Mouse (Mus musculus) forebrain, embryonic 16.5 days (tissue): Measurements from ENCODE around the gene Hbb-bs. TPM values are rescaled to one million over a fixed set of nuclear protein-coding genes. Genes with fewer than 3 reads are reported as not detected.
"Not testable (repeated sequence)": the region's sequence is repeated elsewhere in the genome, so short reads cannot be mapped to it uniquely, and the experiment has no call there.

ENCODE experiments used
- ATAC-seq: fragments of 200-750 bp; cut with Nextera tagmentation; 2 replicates; pipeline ENCODE4 v1.8.0; 2017; ENCODE audit warnings: mild to moderate bottlenecking, moderate library complexity
- H3K27ac ChIP-seq: fragments of 300-500 bp; sonication (generic); 2 replicates; pipeline ENCODE4 v1.5.1; 2014; ENCODE audit warnings: low read length, control low read depth
- H3K27me3 ChIP-seq: fragments of 300-500 bp; sonication (generic); replicated peaks from 2 replicates; pipeline ENCODE4 v1.6.1; 2014; ENCODE audit warnings: low read length; ENCODE audit not compliant: control insufficient read depth, insufficient read depth
- H3K36me3 ChIP-seq: fragments of 300-500 bp; sonication (generic); 2 replicates; pipeline ENCODE4 v1.6.1; 2014; ENCODE audit not compliant: control insufficient read depth, insufficient read depth
- H3K4me1 ChIP-seq: fragments of 300-500 bp; sonication (generic); replicated peaks from 2 replicates; pipeline ENCODE4 v1.6.1; 2014; ENCODE audit warnings: low read length; ENCODE audit not compliant: control insufficient read depth, insufficient read depth
- H3K4me2 ChIP-seq: fragments of 300-500 bp; sonication (generic); 2 replicates; pipeline ENCODE4 v1.6.1; 2014; ENCODE audit warnings: mild to moderate bottlenecking, low read length, control low read depth
- H3K4me3 ChIP-seq: fragments of 300-500 bp; sonication (generic); replicated peaks from 2 replicates; pipeline ENCODE4 v1.5.1; 2014; ENCODE audit warnings: mild to moderate bottlenecking, low read length, control low read depth
- H3K9ac ChIP-seq: fragments of 300-500 bp; sonication (generic); replicated peaks from 2 replicates; pipeline ENCODE4 v1.6.1; 2014; ENCODE audit warnings: low read depth, low read length, control low read depth
- H3K9me3 ChIP-seq: fragments of 300-500 bp; sonication (generic); 2 replicates; pipeline ENCODE4 v1.6.1; 2016; ENCODE audit warnings: low read length; ENCODE audit not compliant: control insufficient read depth
- WGBS: fragments of 180-500 bp; shearing (Covaris S2); extraction: QIAGEN DNeasy Blood & Tissue Kit; methylation state at CpG from one replicate; pipeline ENCODE4 v1.1.7; 2014; 5-methylcytosine and 5-hydroxymethylcytosine counted together
- polyA plus RNA-seq: library from polyadenylated mRNA; unstranded; fragments of >200 nt; fragmentation: Nextera tagmentation; extraction: Ambion mirVana; gene quantifications from 2 replicates; pipeline ENCODE4 v1.2.1, GENCODE M21; 2015

The Hbb-bs gene
- polyA plus RNA-seq, 1 experiment from 2014 or later = 3,869 TPM

DNA sequence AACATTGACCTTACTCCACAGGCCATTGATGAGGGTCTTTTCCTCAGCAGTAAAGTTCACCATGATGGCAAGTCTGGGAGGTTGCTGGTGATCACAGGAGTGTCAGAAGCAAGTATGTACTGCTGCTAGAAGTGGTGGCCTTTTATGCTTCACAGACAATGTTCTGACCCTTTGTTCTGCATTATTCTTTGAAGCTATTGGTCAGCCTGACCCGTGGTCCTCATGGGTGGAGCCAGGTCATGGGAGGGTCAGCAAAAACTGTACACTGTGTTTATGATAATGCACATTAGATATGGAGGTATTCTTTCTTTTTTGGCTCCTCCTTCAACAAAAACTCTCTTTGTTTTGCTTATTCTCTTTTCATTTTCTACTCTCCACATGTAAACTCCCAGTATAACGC, 25.2 kb upstream of the Hbb-bs start, which contains the start of gene Hbb-y:
Gene Hbb-y (minus strand): TSS at position 127 of the 400 bp plus-strand sequence.
- Histone ChIP-seq H3K27ac (no peak within 1 kb of the TSS), H3K4me2 (no peak within 1 kb of the TSS), H3K4me3 (no peak within 1 kb of the TSS), H3K36me3 (no peaks in the 10 kb centered on the region), H3K4me1 (no peaks in the 10 kb centered on the region), H3K27me3 (no peaks in the 10 kb centered on the region), H3K9ac (no peak within 1 kb of the TSS), H3K9me3 (no peaks in the 10 kb centered on the region)
- WGBS = 78% methylated on average over 2 of the region's 2 CpGs
- ATAC-seq = no peak

- no peak overlapping the region for H3K9ac ChIP-seq
- no peaks in the 10 kb centered on the region for H3K9me3 ChIP-seq
- no peak overlapping the region for H3K4me3 ChIP-seq
- H3K4me2 ChIP-seq = no peak overlapping the region
- no peaks in the 10 kb centered on the region for H3K27me3 ChIP-seq
- no peak overlapping the region for H3K27ac ChIP-seq
- H3K4me1 ChIP-seq = no peaks in the 10 kb centered on the region
- no peaks in the 10 kb centered on the region for H3K36me3 ChIP-seq
- 34% methylated on average over 1 of the region's 2 CpGs for WGBS
- ATAC-seq = no peak
These were observed 16.8 kb upstream of the Hbb-bs start for GRCm38 (mm10) chr7:103844525-103845325.

GRCm38 (mm10) chr7:103843034-103843433, 15.1 kb upstream of the Hbb-bs start, which contains the start of gene Hbb-bh1:
Hbb-bh1 (minus strand) TSS chr7:103843164.
- no peaks in the 10 kb centered on the region for H3K4me1 ChIP-seq

GRCm38 (mm10) chr7:103840268-103840667, 12.4 kb upstream of the Hbb-bs start, which contains the start of gene Hbb-bh2:
Hbb-bh2 (minus strand) TSS chr7:103840520.
- Histone ChIP-seq H3K9me3 (no peaks in the 10 kb centered on the region), H3K27ac (no peak within 1 kb of the TSS), H3K4me1 (no peaks in the 10 kb centered on the region), H3K4me2 (no peak within 1 kb of the TSS), H3K4me3 (no peak within 1 kb of the TSS), H3K36me3 (no peaks in the 10 kb centered on the region), H3K9ac (no peak within 1 kb of the TSS), H3K27me3 (no peaks in the 10 kb centered on the region)
- WGBS = 86% methylated on average over 3 of the region's 3 CpGs
- no peak for ATAC-seq

More at GRCm38 (mm10) chr7:103843034-103843433, 15.1 kb upstream of the Hbb-bs start, which contains the start of gene Hbb-bh1:
- no peaks in the 10 kb centered on the region for H3K36me3 ChIP-seq
- no peak within 1 kb of the TSS for H3K4me3 ChIP-seq
- 83% methylated on average over 2 of the region's 2 CpGs for WGBS
- no peak for ATAC-seq
- H3K9me3 ChIP-seq = no peaks in the 10 kb centered on the region
- H3K27ac ChIP-seq = no peak within 1 kb of the TSS
- H3K9ac ChIP-seq = no peak within 1 kb of the TSS
- no peaks in the 10 kb centered on the region for H3K27me3 ChIP-seq
- H3K4me2 ChIP-seq = no peak within 1 kb of the TSS

DNA sequence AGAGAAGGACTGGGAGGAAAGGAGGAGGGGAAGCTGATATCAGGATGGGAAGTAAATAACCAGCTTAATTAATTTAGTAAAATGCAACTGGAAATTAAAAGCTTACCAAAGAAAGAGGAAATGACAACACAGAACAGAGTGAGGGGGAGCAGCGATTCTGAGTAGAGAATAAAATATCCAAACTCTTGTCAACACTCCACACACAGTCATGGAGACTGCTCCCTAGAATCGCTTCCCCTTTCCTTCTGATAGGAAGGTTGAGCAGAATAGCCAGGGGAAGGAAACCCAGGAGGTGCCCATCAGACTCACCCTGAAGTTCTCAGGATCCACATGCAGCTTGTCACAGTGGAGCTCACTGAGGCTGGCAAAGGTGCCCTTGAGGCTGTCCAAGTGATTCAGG, 757 bp downstream of the Hbb-bs start:
- no CpG with 5 or more reads among the region's 2 CpGs for WGBS
- H3K27me3 ChIP-seq, H3K27ac ChIP-seq, H3K4me1 ChIP-seq, ATAC-seq, H3K9me3 ChIP-seq, H3K4me2 ChIP-seq, H3K4me3 ChIP-seq, H3K36me3 ChIP-seq, H3K9ac ChIP-seq: not testable (repeated sequence)

DNA sequence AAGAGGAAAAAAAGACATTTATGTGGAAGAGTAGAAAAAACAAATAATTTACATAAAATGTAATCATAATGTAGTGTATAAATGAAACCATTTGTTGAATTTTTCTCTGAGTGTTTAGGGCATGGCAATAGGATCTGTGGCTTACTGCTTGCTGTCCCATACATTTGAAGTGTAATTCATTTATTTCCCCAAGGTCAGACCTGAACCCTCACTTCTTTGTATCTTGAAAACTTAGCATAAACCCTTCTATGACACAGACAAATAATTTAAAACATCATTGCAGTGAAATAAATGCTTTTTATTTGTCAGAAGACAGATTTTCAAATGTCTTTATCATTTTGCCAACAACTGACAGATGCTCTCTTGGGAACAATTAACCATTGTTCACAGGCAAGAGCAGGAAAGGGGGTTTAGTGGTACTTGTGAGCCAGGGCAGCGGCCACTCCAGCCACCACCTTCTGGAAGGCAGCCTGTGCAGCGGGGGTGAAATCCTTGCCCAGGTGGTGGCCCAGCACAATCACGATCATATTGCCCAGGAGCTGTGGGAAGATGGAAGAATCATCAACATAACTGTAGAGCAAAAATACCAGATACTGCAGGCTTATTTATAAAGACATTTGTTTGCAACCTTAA, 1.5 kb downstream of the Hbb-bs start:
- H3K4me2 ChIP-seq = no peak overlapping the region
- ATAC-seq = no peak
- H3K36me3 ChIP-seq = no peaks in the 10 kb centered on the region
- H3K9me3 ChIP-seq = no peaks in the 10 kb centered on the region
- no peak overlapping the region for H3K4me3 ChIP-seq
- no peak overlapping the region for H3K27ac ChIP-seq
- H3K9ac ChIP-seq = no peak overlapping the region
- no peaks in the 10 kb centered on the region for H3K27me3 ChIP-seq
- WGBS = 62% methylated on average over 3 of the region's 3 CpGs
- H3K4me1 ChIP-seq = no peaks in the 10 kb centered on the region

DNA sequence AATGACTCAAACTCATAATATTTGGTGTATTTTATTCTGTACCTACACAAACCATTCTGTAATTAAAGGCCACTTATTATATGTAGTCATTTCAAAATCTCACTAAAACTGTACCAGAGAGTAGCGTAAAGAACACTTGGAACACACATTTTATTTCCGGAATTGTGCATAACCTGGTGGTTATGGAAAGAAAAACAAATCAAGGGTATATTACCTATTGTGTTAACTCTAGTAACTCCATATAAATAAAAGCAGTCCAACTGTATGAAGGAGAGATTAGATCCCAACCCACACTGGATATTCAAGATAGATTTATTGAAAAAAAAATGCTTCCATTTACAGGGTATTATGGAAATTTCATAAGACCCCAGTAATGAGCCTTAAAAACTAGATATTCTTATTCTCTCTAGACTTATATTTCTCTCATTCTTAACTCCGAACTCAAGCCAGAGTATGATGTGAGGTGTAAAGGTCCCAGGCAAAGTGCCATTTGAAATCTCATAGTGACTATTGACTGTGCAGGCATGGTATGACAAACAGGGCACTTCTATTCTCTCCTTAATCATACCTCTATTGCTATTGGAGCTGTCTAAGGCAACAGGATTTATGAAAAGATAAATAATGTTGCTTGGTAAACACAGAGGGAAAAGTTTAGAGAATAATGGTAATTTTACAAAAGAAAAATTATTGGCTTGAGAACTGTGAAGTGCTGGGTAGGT, 2.2 kb downstream of the Hbb-bs start:
- Histone ChIP-seq H3K36me3 (no peaks in the 10 kb centered on the region), H3K9me3 (no peaks in the 10 kb centered on the region), H3K27ac (no peak overlapping the region), H3K9ac (no peak overlapping the region), H3K27me3 (no peaks in the 10 kb centered on the region), H3K4me2 (no peak overlapping the region), H3K4me3 (no peak overlapping the region), H3K4me1 (no peaks in the 10 kb centered on the region)
- 90% methylated on average over 3 of the region's 3 CpGs for WGBS
- no peak for ATAC-seq

DNA sequence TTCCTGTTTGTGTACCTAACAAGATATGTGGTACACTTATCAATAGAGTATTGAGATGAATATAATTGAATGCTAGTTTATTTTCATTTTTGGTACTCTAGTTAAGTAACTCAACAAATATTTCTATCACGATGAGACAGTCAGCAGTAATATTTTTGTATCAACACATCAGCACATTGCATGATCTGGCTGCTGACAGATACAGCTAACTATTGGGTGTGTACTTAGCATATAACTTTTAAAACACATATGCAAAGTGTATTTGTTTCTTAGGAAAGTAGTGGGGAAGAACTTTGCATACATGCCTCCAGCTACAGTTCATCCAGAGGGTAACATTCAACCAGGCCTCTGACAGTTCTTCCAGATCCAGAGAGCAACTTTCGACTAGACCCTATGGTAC, 3.3 kb downstream of the Hbb-bs start:
- Histone ChIP-seq H3K4me3 (no peak overlapping the region), H3K4me2 (no peak overlapping the region), H3K9me3 (no peaks in the 10 kb centered on the region), H3K27me3 (no peaks in the 10 kb centered on the region), H3K4me1 (no peaks in the 10 kb centered on the region), H3K27ac (no peak overlapping the region), H3K36me3 (no peaks in the 10 kb centered on the region), H3K9ac (no peak overlapping the region)
- ATAC-seq = no peak
- WGBS = 82% methylated on average over 2 of the region's 2 CpGs

- 80% methylated on average over 1 of the region's 2 CpGs for WGBS
- H3K4me3 ChIP-seq, H3K4me2 ChIP-seq, ATAC-seq, H3K27ac ChIP-seq, H3K4me1 ChIP-seq, H3K27me3 ChIP-seq, H3K36me3 ChIP-seq, H3K9me3 ChIP-seq, H3K9ac ChIP-seq: not testable (repeated sequence)
These were observed 12.8 kb downstream of the Hbb-bs start for GRCm38 (mm10) chr7:103815085-103815484.
